Mouse (Mus musculus) bone marrow, adult 2 months (tissue): ENCODE measurements around the gene Slc22a6.

Experiments
- CTCF ChIP-seq: fragments of 200-500 bp; IDR thresholded peaks from 2 replicates; pipeline ENCODE4 v1.5.1; 2011; ENCODE audit warnings: low read length, control low read depth; ENCODE audit not compliant: control insufficient read depth, insufficient read depth
- POLR2A ChIP-seq: fragments of 200-500 bp; IDR thresholded peaks from 2 replicates; pipeline ENCODE4 v1.6.1; 2011; ENCODE audit warnings: low read depth, mild to moderate bottlenecking, control low read depth, low read length, borderline replicate concordance; ENCODE audit not compliant: control insufficient read depth

- TF ChIP-seq CTCF, result no peak
- TF ChIP-seq POLR2A, result no peak
These were observed 45.4 kb upstream of the Slc22a6 start for GRCm38 (mm10) chr19:8572485-8572884.
